Mouse (Mus musculus) forebrain, embryonic 15.5 days (tissue): Measurements from ENCODE around the gene Zdhhc20. TPM values are rescaled to one million over a fixed set of nuclear protein-coding genes. Genes with fewer than 3 reads are reported as not detected.
"Not testable (repeated sequence)": the region's sequence is repeated elsewhere in the genome, so short reads cannot be mapped to it uniquely, and the experiment has no call there.

ENCODE experiments used
- ATAC-seq: fragments of 200-750 bp; cut with Nextera tagmentation; replicated peaks from 2 replicates; pipeline ENCODE4 v1.8.0; 2017; ENCODE audit warnings: mild to moderate bottlenecking, moderate TSS enrichment, moderate library complexity
- H3K27ac ChIP-seq: fragments of 300-500 bp; sonication (generic); replicated peaks from 2 replicates; pipeline ENCODE4 v1.5.1; 2015; ENCODE audit warnings: mild to moderate bottlenecking, inconsistent platforms
- H3K27me3 ChIP-seq: fragments of 300-500 bp; sonication (generic); 2 replicates; pipeline ENCODE4 v1.6.1; 2015; ENCODE audit warnings: inconsistent platforms
- H3K36me3 ChIP-seq: fragments of 300-500 bp; sonication (generic); 2 replicates; pipeline ENCODE4 v1.6.1; 2015; ENCODE audit warnings: mild to moderate bottlenecking, inconsistent platforms
- H3K4me1 ChIP-seq: fragments of 300-500 bp; sonication (generic); 2 replicates; pipeline ENCODE4 v1.6.1; 2015; ENCODE audit warnings: inconsistent platforms
- H3K4me2 ChIP-seq: fragments of 300-500 bp; sonication (generic); replicated peaks from 2 replicates; pipeline ENCODE4 v1.6.1; 2015; ENCODE audit warnings: mild to moderate bottlenecking, inconsistent platforms
- H3K4me3 ChIP-seq: fragments of 300-500 bp; sonication (generic); 2 replicates; pipeline ENCODE4 v1.5.1; 2015; ENCODE audit warnings: mild to moderate bottlenecking, inconsistent platforms
- H3K9ac ChIP-seq: fragments of 300-500 bp; sonication (generic); replicated peaks from 2 replicates; pipeline ENCODE4 v1.6.1; 2015; ENCODE audit warnings: mild to moderate bottlenecking, inconsistent platforms
- H3K9me3 ChIP-seq: fragments of 300-500 bp; sonication (generic); 2 replicates; pipeline ENCODE4 v1.6.1; 2016; ENCODE audit warnings: inconsistent platforms
- WGBS: fragments of 180-500 bp; shearing (Covaris S2); methylation state at CpG from one replicate; pipeline ENCODE4 v1.1.7; 2015; ENCODE audit warnings: mixed read lengths; 5-methylcytosine and 5-hydroxymethylcytosine counted together
- polyA plus RNA-seq: library from polyadenylated mRNA; unstranded; fragments of >200 nt; fragmentation: Nextera tagmentation; extraction: Ambion mirVana; gene quantifications from 2 replicates; pipeline ENCODE4 v1.2.1, GENCODE M21; 2015

Gene Zdhhc20
- polyA plus RNA-seq, 1 experiment from 2014 or later, result 50.8 TPM

DNA sequence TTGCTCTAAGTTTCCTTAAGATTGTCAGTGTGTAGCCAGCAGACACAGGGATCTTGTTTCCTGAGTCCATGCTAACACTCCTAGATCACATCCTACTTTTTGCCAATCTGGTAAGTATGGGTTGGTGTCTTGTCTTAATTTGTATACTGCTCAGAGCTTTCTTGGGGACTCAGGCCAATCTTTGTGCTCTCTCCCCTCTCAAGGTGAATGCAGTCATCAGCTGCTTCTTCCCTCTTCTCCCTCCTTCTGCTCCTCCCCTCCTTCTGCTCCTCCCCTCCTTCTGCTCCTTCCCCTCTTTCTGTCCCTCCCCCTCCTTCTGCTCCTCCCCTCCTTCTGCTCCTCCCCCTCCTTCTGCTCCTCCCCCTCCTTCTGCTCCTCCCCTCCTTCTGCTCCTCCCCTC, 21.7 kb upstream of the Zdhhc20 start:
- H3K4me2 ChIP-seq, H3K27me3 ChIP-seq, H3K4me1 ChIP-seq, H3K9ac ChIP-seq, H3K4me3 ChIP-seq, ATAC-seq, H3K36me3 ChIP-seq, H3K27ac ChIP-seq, H3K9me3 ChIP-seq: not testable (repeated sequence)

DNA sequence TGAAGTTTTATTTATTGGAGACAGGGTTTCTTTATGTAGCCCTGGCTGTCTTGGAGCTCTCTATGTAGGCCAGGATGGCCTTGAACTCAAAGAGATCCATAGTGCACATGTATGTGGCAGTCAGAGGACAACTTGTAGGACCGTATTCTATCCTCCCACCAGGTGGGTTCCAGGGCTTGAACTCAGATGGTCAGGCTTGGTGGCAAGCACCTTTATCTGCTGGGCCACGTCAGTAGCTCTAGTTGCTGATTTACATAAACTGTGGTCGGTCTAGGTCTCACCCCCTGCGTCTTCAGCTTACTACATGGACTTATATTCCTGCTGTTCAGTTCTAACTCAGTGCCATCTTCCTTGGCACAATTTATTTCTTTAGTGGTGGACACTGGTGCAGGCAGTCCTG, 21.2 kb upstream of the Zdhhc20 start:
- no peak overlapping the region for H3K4me3 ChIP-seq
- H3K36me3 ChIP-seq, result peaks cover 3% of the 10 kb centered on the region; the same call in 1 of the 2 replicates
- WGBS, result 82% methylated on average over 4 of the region's 4 CpGs
- no peaks in the 10 kb centered on the region for H3K9me3 ChIP-seq
- H3K4me2 ChIP-seq, result no peak overlapping the region
- no peak overlapping the region for H3K9ac ChIP-seq
- no peak overlapping the region for H3K27ac ChIP-seq
- ATAC-seq, result 0 out of 2 replicates have a peak, but pooled peaks have one; percentile 50
- no peaks in the 10 kb centered on the region for H3K27me3 ChIP-seq
- peaks cover 5% of the 10 kb centered on the region; the same call in 1 of the 2 replicates for H3K4me1 ChIP-seq

DNA sequence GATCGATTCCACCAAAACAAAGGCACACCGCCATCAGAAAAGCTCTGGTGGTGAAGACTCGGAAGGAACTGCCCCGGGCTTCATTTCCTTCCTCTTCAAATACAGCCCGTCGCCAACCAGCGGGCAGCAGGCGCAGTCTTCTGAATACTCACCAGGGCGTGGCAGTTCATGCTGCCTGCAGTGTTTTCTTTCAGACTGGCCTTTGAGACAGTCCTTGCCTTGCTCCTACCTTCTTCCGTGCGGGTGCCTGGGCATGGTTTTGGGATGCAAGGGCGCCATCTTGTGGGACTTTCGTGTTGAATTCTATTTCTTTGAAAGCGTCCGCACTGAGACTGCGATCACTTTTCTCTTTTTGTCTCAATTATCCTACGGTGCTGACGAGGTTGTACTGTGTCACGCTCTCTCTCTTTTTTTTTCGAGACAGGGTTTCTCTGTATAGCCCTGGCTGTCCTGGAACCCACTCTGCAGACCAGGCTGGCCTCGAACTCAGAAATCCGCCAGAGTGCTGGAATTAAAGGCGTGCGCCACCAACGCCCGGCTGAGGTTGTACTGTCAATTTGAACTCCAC, 20.5 kb upstream of the Zdhhc20 start:
- WGBS, result 18% methylated on average over 26 of the region's 26 CpGs
- H3K9me3 ChIP-seq, result no peaks in the 10 kb centered on the region
- no peaks in the 10 kb centered on the region for H3K27me3 ChIP-seq
- no peaks in the 10 kb centered on the region for H3K36me3 ChIP-seq
- peak overlapping the region; percentile 44 for H3K4me2 ChIP-seq
- peak overlapping the region; percentile 34 for H3K9ac ChIP-seq
- no peak overlapping the region for H3K27ac ChIP-seq
- peak; percentile 91 for ATAC-seq
- H3K4me1 ChIP-seq, result peaks cover 5% of the 10 kb centered on the region; the same call in 1 of the 2 replicates
- H3K4me3 ChIP-seq, result peak overlapping the region; percentile 30

DNA sequence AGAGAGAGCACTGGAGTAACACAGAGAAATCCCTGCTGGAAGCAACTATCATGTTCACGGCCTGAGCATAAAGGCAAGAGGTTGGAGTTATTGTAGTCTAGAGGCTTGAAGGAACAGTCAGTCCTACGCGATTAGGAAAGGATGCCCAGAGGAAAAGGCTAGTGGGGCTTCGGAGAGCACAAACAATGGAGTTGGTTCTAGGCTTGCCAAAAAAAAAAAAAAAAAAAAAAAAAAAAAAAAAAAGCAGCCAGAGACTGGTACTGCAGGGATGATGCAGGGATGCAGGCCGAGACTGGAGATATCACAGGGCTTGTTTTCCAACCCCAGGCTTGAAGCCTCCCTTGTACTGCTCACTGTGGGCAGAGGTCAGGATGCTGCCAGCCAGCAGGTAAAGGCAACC, 19.2 kb upstream of the Zdhhc20 start:
- H3K27me3 ChIP-seq, result no peaks in the 10 kb centered on the region
- H3K4me1 ChIP-seq, result peaks cover 5% of the 10 kb centered on the region; the same call in 1 of the 2 replicates
- no peak overlapping the region for H3K27ac ChIP-seq
- 67% methylated on average over 5 of the region's 5 CpGs for WGBS
- ATAC-seq, result no peak
- H3K4me3 ChIP-seq, result no peak overlapping the region
- H3K36me3 ChIP-seq, result no peaks in the 10 kb centered on the region
- H3K4me2 ChIP-seq, result no peak overlapping the region
- H3K9ac ChIP-seq, result no peak overlapping the region
- H3K9me3 ChIP-seq, result no peaks in the 10 kb centered on the region

DNA sequence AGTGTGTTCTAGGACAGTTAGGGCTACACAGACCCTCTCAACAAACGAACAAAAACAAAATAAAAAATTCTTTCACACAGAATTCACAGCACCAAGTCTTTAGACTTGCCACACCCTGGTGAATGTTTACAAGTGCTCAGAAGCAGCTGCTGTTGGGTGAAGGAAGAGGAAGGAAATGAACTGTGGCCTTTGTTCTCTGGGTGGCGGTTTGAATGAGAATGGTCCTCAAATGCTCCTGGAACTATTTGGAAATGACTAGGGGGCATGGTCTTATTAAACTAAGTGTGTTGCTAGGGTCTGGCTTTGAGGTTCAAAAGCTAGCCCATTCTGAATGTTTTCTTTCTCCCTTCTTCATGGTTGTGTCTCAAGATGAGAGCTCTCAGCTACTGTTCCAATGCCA, 18.4 kb upstream of the Zdhhc20 start:
- Histone ChIP-seq H3K27me3 (no peaks in the 10 kb centered on the region), H3K4me1 (peaks cover 5% of the 10 kb centered on the region; the same call in 1 of the 2 replicates), H3K27ac (no peak overlapping the region), H3K9me3 (no peaks in the 10 kb centered on the region), H3K4me2 (no peak overlapping the region), H3K36me3 (no peaks in the 10 kb centered on the region), H3K9ac (no peak overlapping the region), H3K4me3 (no peak overlapping the region)
- WGBS, result 70% methylated on average over 2 of the region's 2 CpGs
- no peak for ATAC-seq

DNA sequence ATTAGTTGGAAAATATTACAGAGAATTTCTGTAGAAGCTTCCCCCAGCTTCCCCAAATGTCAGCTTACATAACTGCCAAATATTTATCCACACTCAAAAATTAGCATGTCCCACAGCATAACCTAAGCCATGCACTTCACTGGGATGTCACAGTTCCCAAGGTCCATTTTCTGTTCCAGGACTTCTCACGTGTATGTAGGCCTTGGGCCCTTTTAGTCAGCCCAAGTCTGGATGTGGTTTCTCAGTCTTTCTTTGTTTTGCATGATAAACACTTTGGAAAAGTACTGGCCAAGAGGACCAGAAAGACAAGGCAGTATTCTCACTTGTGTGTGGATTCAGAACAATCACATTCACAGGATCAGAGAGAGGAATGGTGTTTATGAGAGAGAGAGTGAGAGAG, 11.9 kb upstream of the Zdhhc20 start:
- Histone ChIP-seq H3K4me1 (no peaks in the 10 kb centered on the region), H3K4me2 (no peak overlapping the region), H3K27me3 (no peaks in the 10 kb centered on the region), H3K9ac (no peak overlapping the region), H3K9me3 (no peaks in the 10 kb centered on the region), H3K4me3 (no peak overlapping the region), H3K36me3 (no peaks in the 10 kb centered on the region), H3K27ac (no peak overlapping the region)
- ATAC-seq, result no peak
- 50% methylated on average over 1 of the region's 1 CpGs for WGBS

DNA sequence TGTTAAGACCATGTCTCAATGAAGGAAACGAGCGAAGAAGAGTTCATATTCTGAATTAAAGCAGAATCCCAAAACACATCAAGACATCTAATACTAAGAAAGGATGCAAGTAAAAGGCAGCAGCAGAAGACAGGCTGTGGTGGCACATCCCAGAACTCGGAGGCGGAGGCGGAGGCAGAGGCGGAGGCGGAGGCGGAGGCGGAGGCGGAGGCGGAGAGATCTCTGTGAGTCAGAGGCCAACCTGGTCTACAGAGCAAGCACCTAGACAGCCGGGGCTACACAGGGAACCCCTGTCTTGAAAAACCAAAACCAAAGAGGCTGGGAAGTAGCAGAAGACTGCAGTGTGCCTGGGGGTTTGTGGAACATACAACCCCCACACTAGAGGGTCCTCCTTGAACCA, 6.8 kb upstream of the Zdhhc20 start:
- no peak for ATAC-seq
- Histone ChIP-seq H3K4me2 (no peak overlapping the region), H3K4me3 (no peak overlapping the region), H3K9ac (no peak overlapping the region), H3K36me3 (no peaks in the 10 kb centered on the region), H3K27me3 (no peaks in the 10 kb centered on the region), H3K27ac (no peak overlapping the region), H3K9me3 (no peaks in the 10 kb centered on the region), H3K4me1 (no peaks in the 10 kb centered on the region)
- 98% methylated on average over 12 of the region's 12 CpGs for WGBS

DNA sequence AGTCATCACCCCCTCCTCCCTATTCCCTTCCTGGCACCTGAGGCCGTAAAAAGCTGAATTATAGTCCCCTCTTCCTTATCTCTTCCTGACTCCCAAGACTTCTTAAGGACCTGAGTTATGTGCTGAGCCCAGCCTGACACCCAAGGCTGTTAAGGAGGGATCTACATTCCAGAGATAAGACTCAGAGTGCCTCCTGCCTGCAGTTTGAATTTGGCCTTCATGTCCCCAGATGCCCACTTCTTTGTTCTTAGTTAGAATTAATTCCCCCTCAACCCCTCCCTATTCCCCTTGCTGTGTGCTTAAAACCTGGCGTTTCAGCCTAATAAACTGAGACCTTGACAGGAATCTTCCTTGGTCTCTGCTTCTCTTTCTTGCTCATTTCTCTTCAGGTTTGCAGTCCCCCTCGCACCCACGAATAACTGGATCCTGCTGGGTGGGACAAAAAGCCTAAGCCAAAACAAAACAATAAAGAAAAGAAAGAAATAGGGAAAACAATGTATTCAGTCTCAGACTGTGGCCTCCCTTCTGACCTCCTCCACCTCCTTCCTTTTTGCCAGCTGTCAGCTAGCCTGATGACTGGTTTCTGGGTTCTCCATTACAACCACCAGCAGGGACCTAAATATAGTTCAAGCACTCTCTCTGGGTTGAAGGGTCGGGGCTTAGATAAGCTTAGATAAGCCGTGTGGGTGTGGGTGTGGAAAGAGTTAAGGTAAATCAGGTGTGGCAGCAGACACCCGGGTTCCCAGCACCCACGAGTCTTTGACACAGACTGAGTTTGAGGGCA, 6.2 kb upstream of the Zdhhc20 start:
- not testable (repeated sequence) for H3K4me1 ChIP-seq, H3K4me2 ChIP-seq, H3K9me3 ChIP-seq, H3K9ac ChIP-seq, H3K27ac ChIP-seq, ATAC-seq, H3K36me3 ChIP-seq, H3K4me3 ChIP-seq, H3K27me3 ChIP-seq
- WGBS, result 64% methylated on average over 8 of the region's 8 CpGs

DNA sequence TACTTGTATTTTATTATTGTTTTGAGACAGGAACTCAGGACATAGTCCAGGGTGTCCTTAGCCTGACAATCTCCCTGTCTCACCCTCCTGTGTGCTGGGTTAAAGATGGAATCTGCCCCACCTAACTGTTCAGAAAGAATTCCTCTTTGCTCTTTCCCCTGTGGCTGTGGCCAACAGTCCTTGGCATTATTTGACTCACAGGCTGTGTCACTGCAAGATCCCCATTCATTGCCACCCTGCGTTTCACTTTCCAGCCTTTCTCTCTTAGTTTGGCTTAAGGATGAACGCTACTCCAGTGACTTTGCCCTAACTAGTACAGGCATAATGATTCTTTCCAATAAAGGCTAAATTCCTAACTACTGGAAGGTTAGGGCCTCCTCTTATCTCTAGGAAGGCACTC, 4.3 kb upstream of the Zdhhc20 start:
- H3K4me1 ChIP-seq, result no peaks in the 10 kb centered on the region
- H3K27me3 ChIP-seq, result no peaks in the 10 kb centered on the region
- no peaks in the 10 kb centered on the region for H3K36me3 ChIP-seq
- H3K4me3 ChIP-seq, result no peak overlapping the region
- no peaks in the 10 kb centered on the region for H3K9me3 ChIP-seq
- ATAC-seq, result no peak
- H3K4me2 ChIP-seq, result no peak overlapping the region
- no peak overlapping the region for H3K9ac ChIP-seq
- WGBS, result 91% methylated on average over 2 of the region's 2 CpGs
- no peak overlapping the region for H3K27ac ChIP-seq

DNA sequence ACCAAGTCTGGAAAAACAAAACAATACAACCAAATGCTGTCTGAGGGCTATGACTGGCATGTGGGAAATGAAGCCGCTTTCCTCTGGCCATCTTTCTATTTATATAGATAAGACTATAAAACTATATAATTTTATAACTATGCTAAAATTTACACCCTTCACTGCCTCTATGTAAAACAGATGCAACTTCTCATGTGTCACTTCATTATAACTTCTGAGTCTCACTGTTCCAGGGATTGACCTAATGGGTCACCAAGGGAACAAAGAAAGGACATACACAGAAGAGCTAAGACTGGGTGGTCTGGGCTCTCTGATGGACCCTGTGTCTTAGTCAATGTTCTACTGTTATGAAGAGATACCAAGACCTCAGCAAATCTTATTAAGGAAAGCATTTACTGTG, 2.9 kb upstream of the Zdhhc20 start:
- peaks cover 11% of the 10 kb centered on the region for H3K4me1 ChIP-seq
- no peaks in the 10 kb centered on the region for H3K36me3 ChIP-seq
- H3K4me2 ChIP-seq, result no peak overlapping the region
- H3K9ac ChIP-seq, result no peak overlapping the region
- H3K4me3 ChIP-seq, result no peak overlapping the region
- H3K27ac ChIP-seq, result no peak overlapping the region
- no peak for ATAC-seq
- no peaks in the 10 kb centered on the region for H3K9me3 ChIP-seq
- 100% methylated on average over 1 of the region's 1 CpGs for WGBS
- no peaks in the 10 kb centered on the region for H3K27me3 ChIP-seq

DNA sequence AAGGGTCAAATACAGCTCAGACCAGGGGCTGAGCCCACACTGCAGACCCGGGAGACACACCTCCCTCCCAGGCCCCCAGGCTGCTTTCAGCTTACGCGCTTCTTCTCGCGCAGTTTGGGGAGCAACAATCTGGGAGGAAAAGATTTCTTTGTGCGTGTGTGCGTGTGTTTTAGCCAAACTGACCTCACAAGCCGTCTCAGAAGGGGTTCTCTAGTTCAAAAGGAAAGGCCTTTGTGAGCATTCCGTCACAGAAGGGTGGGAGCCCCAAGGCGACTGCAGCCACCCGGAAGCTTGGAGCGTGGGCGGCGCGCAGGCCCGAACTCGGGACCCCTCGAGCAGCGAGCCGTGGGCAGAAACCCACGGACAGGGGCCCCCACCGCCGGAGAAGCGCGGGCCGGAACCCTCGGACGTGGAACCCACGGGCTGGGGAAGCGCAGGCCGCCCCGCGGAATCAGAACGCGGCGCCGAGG, 500 bp downstream of the Zdhhc20 start:
- no peaks in the 10 kb centered on the region for H3K36me3 ChIP-seq
- H3K9me3 ChIP-seq, result no peaks in the 10 kb centered on the region
- H3K9ac ChIP-seq, result peak overlapping the region; percentile 88
- H3K4me2 ChIP-seq, result peak overlapping the region; percentile 50
- ATAC-seq, result peak; percentile 27
- H3K4me1 ChIP-seq, result peaks cover 22% of the 10 kb centered on the region
- H3K4me3 ChIP-seq, result peak overlapping the region; percentile 93
- WGBS, result under 1% methylated on average over 35 of the region's 37 CpGs
- H3K27ac ChIP-seq, result peak overlapping the region; percentile 85
- H3K27me3 ChIP-seq, result no peaks in the 10 kb centered on the region

DNA sequence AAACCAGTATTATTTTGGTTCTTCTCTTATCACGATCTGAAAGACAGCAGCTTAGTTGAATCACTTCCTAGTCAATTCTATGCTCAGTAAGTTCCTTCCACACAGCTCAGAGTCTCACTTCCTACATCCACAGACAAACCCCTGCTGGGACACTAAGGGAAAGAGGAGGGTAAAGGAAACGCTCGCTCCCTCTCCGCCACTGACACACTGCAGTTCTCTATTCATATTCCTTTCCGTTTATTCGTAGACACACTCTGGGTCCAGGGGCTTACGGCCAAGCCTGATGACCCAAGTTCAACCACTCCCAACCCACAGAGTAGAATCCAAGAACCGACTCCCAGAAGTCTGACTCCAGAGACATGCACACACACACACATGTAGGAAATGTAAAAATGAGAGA, 2.9 kb downstream of the Zdhhc20 start:
- Histone ChIP-seq H3K9ac (no peak overlapping the region), H3K4me1 (peaks cover 25% of the 10 kb centered on the region), H3K4me3 (no peak overlapping the region), H3K27ac (no peak overlapping the region), H3K36me3 (no peaks in the 10 kb centered on the region), H3K4me2 (no peak overlapping the region), H3K27me3 (no peaks in the 10 kb centered on the region), H3K9me3 (no peaks in the 10 kb centered on the region)
- ATAC-seq, result no peak
- WGBS, result 77% methylated on average over 8 of the region's 8 CpGs
